Mouse (Mus musculus): ENCODE results near the gene Rnh1. TPM values are rescaled to one million over a fixed set of nuclear protein-coding genes. Genes with fewer than 3 reads are reported as not detected.

Gene Rnh1
- polyA plus RNA-seq, 1 experiment from 2014 or later = 122 TPM

GRCm38 (mm10) chr7:141196619-141197282 lies 24.1 kb upstream of the Rnh1 start:
- Histone ChIP-seq H3K9me3 (replicated peaks) (no peaks in the 10 kb centered on the region), H3K27ac (no peak overlapping the region), H3K4me1 (peaks cover 28% of the 10 kb centered on the region), H3K27me3 (no peaks in the 10 kb centered on the region), H3K4me3 (replicated peaks) (no peak overlapping the region), H3K36me3 (peaks cover 9% of the 10 kb centered on the region), H3K4me2 (no peak overlapping the region), H3K9ac (no peak overlapping the region)
- no peak for ATAC-seq (replicated peaks; ENCODE audit: low FRiP score)
- WGBS = 87% methylated on average over 8 of the region's 8 CpGs

- peak overlapping the region; percentile 95 for H3K4me3 ChIP-seq (replicated peaks)
- H3K4me2 ChIP-seq = peak overlapping the region; percentile 94
- ATAC-seq (replicated peaks; ENCODE audit: low FRiP score) = no peak
Measured at GRCm38 (mm10) chr7:141195754-141196153, 23.1 kb upstream of the Rnh1 start.

GRCm38 (mm10) chr7:141194830-141195229 lies 22.2 kb upstream of the Rnh1 start:
- Histone ChIP-seq H3K9me3 (replicated peaks) (no peaks in the 10 kb centered on the region), H3K4me1 (peaks cover 32% of the 10 kb centered on the region), H3K9ac (peak overlapping the region; percentile 41), H3K4me3 (replicated peaks) (peak overlapping the region; percentile 95), H3K36me3 (peaks cover 28% of the 10 kb centered on the region), H3K27ac (peak overlapping the region; percentile 84), H3K4me2 (peak overlapping the region; percentile 94), H3K27me3 (no peaks in the 10 kb centered on the region)
- WGBS = under 1% methylated on average over 28 of the region's 28 CpGs
- peak; percentile 19; the same call in 1 of the 2 replicates for ATAC-seq (replicated peaks; ENCODE audit: low FRiP score)

More at GRCm38 (mm10) chr7:141195754-141196153, 23.1 kb upstream of the Rnh1 start:
- H3K27me3 ChIP-seq = no peaks in the 10 kb centered on the region
- peaks cover 19% of the 10 kb centered on the region for H3K36me3 ChIP-seq
- H3K9me3 ChIP-seq (replicated peaks) = no peaks in the 10 kb centered on the region
- peaks cover 32% of the 10 kb centered on the region for H3K4me1 ChIP-seq
- WGBS = 89% methylated on average over 2 of the region's 2 CpGs
- no peak overlapping the region for H3K9ac ChIP-seq
- peak overlapping the region; percentile 84; the same call in 1 of the 2 replicates for H3K27ac ChIP-seq

- no peak for ATAC-seq (replicated peaks; ENCODE audit: low FRiP score)
Measured at GRCm38 (mm10) chr7:141194409-141194808, 21.8 kb upstream of the Rnh1 start.

GRCm38 (mm10) chr7:141193948-141194347 lies 21.3 kb upstream of the Rnh1 start, which contains the start of the genes Hras and Lrrc56:
Hras (minus strand) TSS chr7:141194005.
Lrrc56 (plus strand) TSS chr7:141194157.
- ATAC-seq (replicated peaks; ENCODE audit: low FRiP score) = peak; percentile 96
- peaks cover 37% of the 10 kb centered on the region for H3K36me3 ChIP-seq
- no peaks in the 10 kb centered on the region for H3K9me3 ChIP-seq (replicated peaks)
- peaks cover 32% of the 10 kb centered on the region for H3K4me1 ChIP-seq
- H3K9ac ChIP-seq = peak within 1 kb of the TSS; percentile 98
- peak within 1 kb of the TSS; percentile 88 for H3K27ac ChIP-seq
- H3K4me3 ChIP-seq (replicated peaks) = peak within 1 kb of the TSS; percentile 95
- under 1% methylated on average over 39 of the region's 39 CpGs for WGBS
- peak within 1 kb of the TSS; percentile 94 for H3K4me2 ChIP-seq
- no peaks in the 10 kb centered on the region for H3K27me3 ChIP-seq

More at GRCm38 (mm10) chr7:141194409-141194808, 21.8 kb upstream of the Rnh1 start:
- peak overlapping the region; percentile 95 for H3K4me3 ChIP-seq (replicated peaks)
- H3K9me3 ChIP-seq (replicated peaks) = no peaks in the 10 kb centered on the region
- peak overlapping the region; percentile 94 for H3K4me2 ChIP-seq
- H3K27ac ChIP-seq = peak overlapping the region; percentile 84
- under 1% methylated on average over 23 of the region's 23 CpGs for WGBS
- peaks cover 32% of the 10 kb centered on the region for H3K4me1 ChIP-seq
- no peaks in the 10 kb centered on the region for H3K27me3 ChIP-seq
- H3K36me3 ChIP-seq = peaks cover 32% of the 10 kb centered on the region
- H3K9ac ChIP-seq = peak overlapping the region; percentile 41

GRCm38 (mm10) chr7:141193348-141193856 lies 20.7 kb upstream of the Rnh1 start:
- Histone ChIP-seq H3K4me3 (replicated peaks) (peak overlapping the region; percentile 95), H3K4me2 (peak overlapping the region; percentile 94), H3K9me3 (replicated peaks) (no peaks in the 10 kb centered on the region), H3K4me1 (peaks cover 32% of the 10 kb centered on the region), H3K27ac (peak overlapping the region; percentile 88), H3K9ac (peak overlapping the region; percentile 98), H3K27me3 (no peaks in the 10 kb centered on the region), H3K36me3 (peaks cover 37% of the 10 kb centered on the region)
- ATAC-seq (replicated peaks; ENCODE audit: low FRiP score) = no peak; the same call in none of the 2 replicates
- under 1% methylated on average over 41 of the region's 43 CpGs for WGBS

- H3K4me1 ChIP-seq = peaks cover 32% of the 10 kb centered on the region
- H3K9me3 ChIP-seq (replicated peaks) = no peaks in the 10 kb centered on the region
- no peaks in the 10 kb centered on the region for H3K27me3 ChIP-seq
- peak overlapping the region; percentile 98 for H3K9ac ChIP-seq
- H3K4me2 ChIP-seq = peak overlapping the region; percentile 94
- H3K36me3 ChIP-seq = peaks cover 35% of the 10 kb centered on the region
- peak overlapping the region; percentile 95 for H3K4me3 ChIP-seq (replicated peaks)
- peak overlapping the region; percentile 88 for H3K27ac ChIP-seq
- ATAC-seq (replicated peaks; ENCODE audit: low FRiP score) = no peak
- WGBS = 28% methylated on average over 12 of the region's 12 CpGs
Measured at GRCm38 (mm10) chr7:141192776-141193347, 20.2 kb upstream of the Rnh1 start.

- H3K27me3 ChIP-seq = no peaks in the 10 kb centered on the region
- H3K4me2 ChIP-seq = peak overlapping the region; percentile 94
- no peak overlapping the region for H3K27ac ChIP-seq
- H3K9ac ChIP-seq = no peak overlapping the region
- 86% methylated on average over 24 of the region's 24 CpGs for WGBS
- H3K36me3 ChIP-seq = peaks cover 35% of the 10 kb centered on the region
- ATAC-seq (replicated peaks; ENCODE audit: low FRiP score) = no peak
- peak overlapping the region; percentile 95 for H3K4me3 ChIP-seq (replicated peaks)
- no peaks in the 10 kb centered on the region for H3K9me3 ChIP-seq (replicated peaks)
- peaks cover 32% of the 10 kb centered on the region for H3K4me1 ChIP-seq
Measured at GRCm38 (mm10) chr7:141191796-141192685, 19.4 kb upstream of the Rnh1 start.

GRCm38 (mm10) chr7:141191036-141191435 lies 18.4 kb upstream of the Rnh1 start:
- Histone ChIP-seq H3K4me2 (0 out of 2 replicates have a peak overlapping the region, but pooled peaks have one; percentile 94), H3K4me1 (peaks cover 32% of the 10 kb centered on the region), H3K4me3 (replicated peaks) (no peak overlapping the region), H3K9ac (no peak overlapping the region), H3K27me3 (no peaks in the 10 kb centered on the region), H3K27ac (0 out of 2 replicates have a peak overlapping the region, but pooled peaks have one; percentile 27), H3K36me3 (peaks cover 35% of the 10 kb centered on the region), H3K9me3 (replicated peaks) (no peaks in the 10 kb centered on the region)
- WGBS = 84% methylated on average over 14 of the region's 14 CpGs
- no peak for ATAC-seq (replicated peaks; ENCODE audit: low FRiP score)

- H3K4me2 ChIP-seq = no peak overlapping the region
- H3K36me3 ChIP-seq = peaks cover 35% of the 10 kb centered on the region
- peaks cover 29% of the 10 kb centered on the region for H3K4me1 ChIP-seq
- H3K4me3 ChIP-seq (replicated peaks) = no peak overlapping the region
- no peak overlapping the region for H3K9ac ChIP-seq
- H3K27ac ChIP-seq = no peak overlapping the region
- no peaks in the 10 kb centered on the region for H3K27me3 ChIP-seq
- no peaks in the 10 kb centered on the region for H3K9me3 ChIP-seq (replicated peaks)
- ATAC-seq (replicated peaks; ENCODE audit: low FRiP score) = no peak
- 84% methylated on average over 3 of the region's 3 CpGs for WGBS
Measured at GRCm38 (mm10) chr7:141190220-141190619, 17.6 kb upstream of the Rnh1 start.

- ATAC-seq (replicated peaks; ENCODE audit: low FRiP score) = no peak
- Histone ChIP-seq H3K4me1 (peaks cover 20% of the 10 kb centered on the region), H3K4me2 (no peak overlapping the region), H3K4me3 (replicated peaks) (no peak overlapping the region), H3K27me3 (no peaks in the 10 kb centered on the region), H3K9me3 (replicated peaks) (no peaks in the 10 kb centered on the region), H3K27ac (no peak overlapping the region), H3K9ac (no peak overlapping the region), H3K36me3 (peaks cover 35% of the 10 kb centered on the region)
- 88% methylated on average over 3 of the region's 3 CpGs for WGBS
Measured at GRCm38 (mm10) chr7:141188733-141189132, 16.1 kb upstream of the Rnh1 start.

Measured in kidney, embryonic 15.5 days (tissue).